Mouse (Mus musculus): Measurements from ENCODE around the gene Spata33.
"Not testable (repeated sequence)": the region's sequence is repeated elsewhere in the genome, so short reads cannot be mapped to it uniquely, and the experiment has no call there.

- TF ChIP-seq POLR2A (IDR thresholded peaks at IDR 0.05; ENCODE audit: borderline replicate concordance, low read depth, low read length); CTCF (IDR thresholded peaks at IDR 0.05; ENCODE audit: low read depth, low read length): not testable (repeated sequence)
These were observed 17.7 kb downstream of the Spata33 start for GRCm38 (mm10) chr8:123230326-123230725.

Data from bone marrow macrophage, adult 2 months (primary cell).